Mouse (Mus musculus): ENCODE measurements at regions not wholly inside any gene's neighbourhood (a gene's known extent, or its start where the extent isn't known, plus 50 kb on each side); places are given as distances from the start of the nearest gene placed in this dataset.

GRCm38 (mm10) chr9:116408116-116408515 lies 233.0 kb upstream of the Tgfbr2 start:
- no peaks in the 10 kb centered on the region for H3K36me3 ChIP-seq (ENCODE audit: control insufficient read depth, insufficient read depth, low read length)
- no peak overlapping the region for H3K27ac ChIP-seq (ENCODE audit: low read length)
- WGBS, result 77% methylated on average over 2 of the region's 2 CpGs
- 0 out of 2 replicates have a peak, but pooled peaks cover 4% of the 10 kb centered on the region for H3K9me3 ChIP-seq (replicated peaks; ENCODE audit: control insufficient read depth, low read length)
- no peaks in the 10 kb centered on the region for H3K4me1 ChIP-seq (ENCODE audit: control insufficient read depth, insufficient read depth, low read length)
- ATAC-seq (ENCODE audit: insufficient read depth, low FRiP score), result no peak
- no peaks in the 10 kb centered on the region for H3K27me3 ChIP-seq (ENCODE audit: control insufficient read depth, insufficient read depth, low read length)
- H3K4me3 ChIP-seq (replicated peaks; ENCODE audit: low read length), result no peak overlapping the region
- H3K9ac ChIP-seq (ENCODE audit: low read length), result no peak overlapping the region
- H3K4me2 ChIP-seq (ENCODE audit: low read depth, low read length), result no peak overlapping the region

DNA sequence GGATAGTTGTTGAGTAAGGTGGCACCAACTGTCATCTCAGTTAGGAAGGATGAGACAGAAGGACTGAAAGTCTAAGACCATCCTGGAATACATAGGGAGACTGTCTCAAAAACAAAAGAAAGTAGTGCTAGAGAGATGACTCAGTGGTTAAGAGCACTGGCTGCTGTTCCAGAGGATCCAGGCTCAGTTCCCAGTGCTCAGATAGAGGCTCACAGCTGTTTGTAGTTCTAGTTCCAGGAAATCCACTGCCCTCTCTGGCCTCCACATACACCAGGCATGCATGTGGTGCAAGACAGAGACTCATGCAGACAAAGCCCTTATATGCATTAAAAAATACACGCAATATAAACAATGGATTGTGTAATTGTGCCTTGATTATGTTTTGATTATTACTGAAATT lies 229.9 kb upstream of the Tgfbr2 start:
- 0 out of 2 replicates have a peak, but pooled peaks cover 4% of the 10 kb centered on the region for H3K9me3 ChIP-seq (replicated peaks; ENCODE audit: control insufficient read depth, low read length)
- no peaks in the 10 kb centered on the region for H3K4me1 ChIP-seq (ENCODE audit: control insufficient read depth, insufficient read depth, low read length)
- H3K4me2 ChIP-seq (ENCODE audit: low read depth, low read length), result no peak overlapping the region
- no peaks in the 10 kb centered on the region for H3K36me3 ChIP-seq (ENCODE audit: control insufficient read depth, insufficient read depth, low read length)
- WGBS, result 92% methylated on average over 1 of the region's 1 CpGs
- ATAC-seq (ENCODE audit: insufficient read depth, low FRiP score), result no peak
- no peak overlapping the region for H3K4me3 ChIP-seq (replicated peaks; ENCODE audit: low read length)
- H3K27ac ChIP-seq (ENCODE audit: low read length), result no peak overlapping the region
- no peaks in the 10 kb centered on the region for H3K27me3 ChIP-seq (ENCODE audit: control insufficient read depth, insufficient read depth, low read length)
- no peak overlapping the region for H3K9ac ChIP-seq (ENCODE audit: low read length)

- H3K36me3 ChIP-seq (ENCODE audit: control insufficient read depth, insufficient read depth, low read length), result no peaks in the 10 kb centered on the region
- 71% methylated on average over 7 of the region's 7 CpGs for WGBS
- H3K27ac ChIP-seq (ENCODE audit: low read length), result no peak overlapping the region
- H3K4me1 ChIP-seq (ENCODE audit: control insufficient read depth, insufficient read depth, low read length), result no peaks in the 10 kb centered on the region
- H3K27me3 ChIP-seq (ENCODE audit: control insufficient read depth, insufficient read depth, low read length), result no peaks in the 10 kb centered on the region
- no peak for ATAC-seq (ENCODE audit: insufficient read depth, low FRiP score)
- H3K9me3 ChIP-seq (replicated peaks; ENCODE audit: control insufficient read depth, low read length), result no peaks in the 10 kb centered on the region
- H3K4me2 ChIP-seq (ENCODE audit: low read depth, low read length), result no peak overlapping the region
- no peak overlapping the region for H3K4me3 ChIP-seq (replicated peaks; ENCODE audit: low read length)
- H3K9ac ChIP-seq (ENCODE audit: low read length), result no peak overlapping the region
Observed at GRCm38 (mm10) chr9:116401821-116402220, 226.7 kb upstream of the Tgfbr2 start.

DNA sequence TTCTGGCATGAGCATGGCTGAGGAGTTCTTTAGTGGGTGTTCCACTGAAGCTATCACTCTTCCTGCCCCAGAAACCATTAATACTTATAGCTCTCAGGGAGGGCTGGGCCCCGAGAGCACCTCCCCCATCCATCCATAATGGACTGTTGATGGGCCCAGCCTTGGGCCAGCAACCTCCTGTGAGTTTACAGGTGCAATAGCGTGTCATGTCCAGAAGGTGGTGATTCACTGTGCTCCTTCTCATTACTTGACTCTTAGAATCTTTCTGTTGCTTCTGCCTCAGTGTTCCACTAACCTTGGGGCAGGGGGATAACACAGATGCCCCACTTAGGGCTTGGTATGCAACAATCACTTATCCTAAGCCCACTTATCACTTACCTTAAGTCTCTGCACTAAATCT lies 225.1 kb upstream of the Tgfbr2 start:
- Histone ChIP-seq H3K9ac (ENCODE audit: low read length) (no peak overlapping the region), H3K36me3 (ENCODE audit: control insufficient read depth, insufficient read depth, low read length) (no peaks in the 10 kb centered on the region), H3K27ac (ENCODE audit: low read length) (no peak overlapping the region), H3K4me1 (ENCODE audit: control insufficient read depth, insufficient read depth, low read length) (no peaks in the 10 kb centered on the region), H3K9me3 (replicated peaks; ENCODE audit: control insufficient read depth, low read length) (no peaks in the 10 kb centered on the region), H3K4me3 (replicated peaks; ENCODE audit: low read length) (no peak overlapping the region), H3K27me3 (ENCODE audit: control insufficient read depth, insufficient read depth, low read length) (no peaks in the 10 kb centered on the region), H3K4me2 (ENCODE audit: low read depth, low read length) (no peak overlapping the region)
- WGBS, result 43% methylated on average over 2 of the region's 2 CpGs
- ATAC-seq (ENCODE audit: insufficient read depth, low FRiP score), result no peak

GRCm38 (mm10) chr9:116399296-116399695 lies 224.1 kb upstream of the Tgfbr2 start:
- no peak overlapping the region for H3K27ac ChIP-seq (ENCODE audit: low read length)
- no peaks in the 10 kb centered on the region for H3K9me3 ChIP-seq (replicated peaks; ENCODE audit: control insufficient read depth, low read length)
- WGBS, result 89% methylated on average over 1 of the region's 1 CpGs
- no peak for ATAC-seq (ENCODE audit: insufficient read depth, low FRiP score)
- H3K27me3 ChIP-seq (ENCODE audit: control insufficient read depth, insufficient read depth, low read length), result no peaks in the 10 kb centered on the region
- H3K4me1 ChIP-seq (ENCODE audit: control insufficient read depth, insufficient read depth, low read length), result no peaks in the 10 kb centered on the region
- no peak overlapping the region for H3K4me3 ChIP-seq (replicated peaks; ENCODE audit: low read length)
- no peak overlapping the region for H3K9ac ChIP-seq (ENCODE audit: low read length)
- no peak overlapping the region for H3K4me2 ChIP-seq (ENCODE audit: low read depth, low read length)
- no peaks in the 10 kb centered on the region for H3K36me3 ChIP-seq (ENCODE audit: control insufficient read depth, insufficient read depth, low read length)

DNA sequence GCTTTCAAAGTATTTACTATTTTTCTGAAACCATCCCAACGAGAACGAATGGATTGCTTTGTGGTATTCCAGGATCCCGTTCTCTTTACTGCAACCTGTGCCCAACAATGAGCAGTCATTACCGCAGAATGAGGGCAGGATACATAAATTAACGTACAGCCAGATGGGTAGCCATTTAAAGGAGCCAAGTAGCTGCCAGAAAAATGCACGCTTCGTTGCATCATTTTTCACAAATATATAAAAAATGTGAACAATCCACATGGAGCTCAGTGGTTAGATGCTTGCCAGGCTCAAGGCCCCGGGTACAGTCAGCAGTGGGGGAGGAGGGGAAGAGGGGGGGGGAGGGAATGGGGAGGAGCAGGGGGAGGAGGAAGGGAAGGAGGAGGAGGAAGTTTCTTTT lies 217.1 kb upstream of the Tgfbr2 start:
- Histone ChIP-seq H3K9ac (ENCODE audit: low read length) (no peak overlapping the region), H3K4me2 (ENCODE audit: low read depth, low read length) (no peak overlapping the region), H3K36me3 (ENCODE audit: control insufficient read depth, insufficient read depth, low read length) (no peaks in the 10 kb centered on the region), H3K4me3 (replicated peaks; ENCODE audit: low read length) (no peak overlapping the region), H3K4me1 (ENCODE audit: control insufficient read depth, insufficient read depth, low read length) (no peaks in the 10 kb centered on the region), H3K9me3 (replicated peaks; ENCODE audit: control insufficient read depth, low read length) (no peaks in the 10 kb centered on the region), H3K27me3 (ENCODE audit: control insufficient read depth, insufficient read depth, low read length) (no peaks in the 10 kb centered on the region), H3K27ac (ENCODE audit: low read length) (no peak overlapping the region)
- ATAC-seq (ENCODE audit: insufficient read depth, low FRiP score), result no peak
- WGBS, result 80% methylated on average over 8 of the region's 8 CpGs

GRCm38 (mm10) chr9:116389781-116390180 lies 214.6 kb upstream of the Tgfbr2 start:
- ATAC-seq (ENCODE audit: insufficient read depth, low FRiP score), result no peak
- H3K36me3 ChIP-seq (ENCODE audit: control insufficient read depth, insufficient read depth, low read length), result no peaks in the 10 kb centered on the region
- H3K4me1 ChIP-seq (ENCODE audit: control insufficient read depth, insufficient read depth, low read length), result no peaks in the 10 kb centered on the region
- WGBS, result 73% methylated on average over 3 of the region's 3 CpGs
- no peak overlapping the region for H3K4me3 ChIP-seq (replicated peaks; ENCODE audit: low read length)
- H3K9me3 ChIP-seq (replicated peaks; ENCODE audit: control insufficient read depth, low read length), result no peaks in the 10 kb centered on the region
- H3K27ac ChIP-seq (ENCODE audit: low read length), result no peak overlapping the region
- no peaks in the 10 kb centered on the region for H3K27me3 ChIP-seq (ENCODE audit: control insufficient read depth, insufficient read depth, low read length)
- H3K9ac ChIP-seq (ENCODE audit: low read length), result no peak overlapping the region
- H3K4me2 ChIP-seq (ENCODE audit: low read depth, low read length), result no peak overlapping the region

GRCm38 (mm10) chr9:116388863-116389262 lies 213.7 kb upstream of the Tgfbr2 start:
- WGBS, result 45% methylated on average over 8 of the region's 8 CpGs
- Histone ChIP-seq H3K36me3 (ENCODE audit: control insufficient read depth, insufficient read depth, low read length) (no peaks in the 10 kb centered on the region), H3K27me3 (ENCODE audit: control insufficient read depth, insufficient read depth, low read length) (no peaks in the 10 kb centered on the region), H3K9ac (ENCODE audit: low read length) (no peak overlapping the region), H3K27ac (ENCODE audit: low read length) (no peak overlapping the region), H3K4me2 (ENCODE audit: low read depth, low read length) (no peak overlapping the region), H3K4me3 (replicated peaks; ENCODE audit: low read length) (no peak overlapping the region), H3K9me3 (replicated peaks; ENCODE audit: control insufficient read depth, low read length) (no peaks in the 10 kb centered on the region), H3K4me1 (ENCODE audit: control insufficient read depth, insufficient read depth, low read length) (peaks cover 9% of the 10 kb centered on the region)
- peak; percentile 81 for ATAC-seq (ENCODE audit: insufficient read depth, low FRiP score)

DNA sequence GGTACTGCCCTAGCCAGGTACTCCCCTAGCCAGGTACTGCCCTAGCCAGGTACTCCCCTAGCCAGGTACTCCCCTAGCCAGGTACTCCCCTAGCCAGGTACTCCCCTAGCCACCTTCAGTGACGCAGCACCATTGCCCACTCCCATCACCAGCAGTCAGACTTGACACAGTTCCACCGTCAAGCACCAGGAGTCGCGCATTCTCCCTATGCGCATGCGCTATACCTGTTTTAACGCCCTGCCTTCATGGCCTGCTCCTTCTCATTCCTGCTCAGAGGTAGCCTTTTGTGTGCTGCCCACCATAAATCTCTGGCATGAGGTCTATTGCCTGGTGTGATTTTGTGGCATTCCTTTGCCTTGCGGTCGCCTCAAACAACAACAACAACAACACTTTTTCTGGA lies 212.9 kb upstream of the Tgfbr2 start:
- Histone ChIP-seq H3K27me3 (ENCODE audit: control insufficient read depth, insufficient read depth, low read length) (no peaks in the 10 kb centered on the region), H3K4me2 (ENCODE audit: low read depth, low read length) (no peak overlapping the region), H3K4me3 (replicated peaks; ENCODE audit: low read length) (no peak overlapping the region), H3K9me3 (replicated peaks; ENCODE audit: control insufficient read depth, low read length) (no peaks in the 10 kb centered on the region), H3K27ac (ENCODE audit: low read length) (no peak overlapping the region), H3K36me3 (ENCODE audit: control insufficient read depth, insufficient read depth, low read length) (no peaks in the 10 kb centered on the region), H3K4me1 (ENCODE audit: control insufficient read depth, insufficient read depth, low read length) (peaks cover 17% of the 10 kb centered on the region), H3K9ac (ENCODE audit: low read length) (no peak overlapping the region)
- no peak for ATAC-seq (ENCODE audit: insufficient read depth, low FRiP score)
- 90% methylated on average over 9 of the region's 9 CpGs for WGBS
